Mouse (Mus musculus): ENCODE data around the gene 4930432K21Rik. TPM values are rescaled to one million over a fixed set of nuclear protein-coding genes. Genes with fewer than 3 reads are reported as not detected.

The 4930432K21Rik gene
- polyA plus RNA-seq, 1 experiment from 2014 or later: 0.57 TPM

DNA sequence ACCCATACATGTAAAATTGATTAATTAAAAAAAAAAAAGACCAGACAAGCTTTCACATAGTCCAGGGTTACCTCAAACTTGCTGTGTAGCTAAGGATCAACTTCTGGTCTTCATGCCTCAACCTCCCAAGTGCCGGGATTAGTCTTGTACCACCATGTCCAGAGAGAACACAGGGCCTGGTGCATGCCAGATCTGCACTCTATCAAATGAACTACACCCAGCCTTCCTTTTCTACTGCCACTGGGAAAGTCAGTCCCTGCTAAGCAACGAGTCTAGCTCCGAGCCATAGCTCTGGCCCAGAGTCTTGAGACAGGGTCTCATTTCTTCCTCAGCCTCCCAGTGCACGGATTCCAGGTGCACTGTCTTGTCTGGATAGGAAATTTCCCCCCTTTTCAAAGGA is 65.5 kb downstream of the 4930432K21Rik start:
- H3K9ac ChIP-seq (ENCODE audit: low read depth, low read length): no peak overlapping the region
- no peak overlapping the region for H3K27ac ChIP-seq (ENCODE audit: low read depth, low read length)
- ATAC-seq (ENCODE audit: low FRiP score) (no peak), DNase-seq (ENCODE audit: low spot score) (no peak)
- 90% methylated on average over 4 of the region's 4 CpGs for WGBS
- no peak overlapping the region for H3K4me3 ChIP-seq (ENCODE audit: low read depth, low read length)
- H3K9me3 ChIP-seq (ENCODE audit: control insufficient read depth, low read length): no peaks in the 10 kb centered on the region
- peaks cover 22% of the 10 kb centered on the region for H3K36me3 ChIP-seq (ENCODE audit: control insufficient read depth, insufficient read depth, low read length)
- no peaks in the 10 kb centered on the region; the same call in 1 of the 2 replicates for H3K4me1 ChIP-seq (replicated peaks; ENCODE audit: control insufficient read depth, insufficient read depth, low read length)
- H3K27me3 ChIP-seq (ENCODE audit: control insufficient read depth, insufficient read depth, low read length): no peaks in the 10 kb centered on the region
- H3K4me2 ChIP-seq (replicated peaks; ENCODE audit: low read depth, low read length): no peak overlapping the region

DNA sequence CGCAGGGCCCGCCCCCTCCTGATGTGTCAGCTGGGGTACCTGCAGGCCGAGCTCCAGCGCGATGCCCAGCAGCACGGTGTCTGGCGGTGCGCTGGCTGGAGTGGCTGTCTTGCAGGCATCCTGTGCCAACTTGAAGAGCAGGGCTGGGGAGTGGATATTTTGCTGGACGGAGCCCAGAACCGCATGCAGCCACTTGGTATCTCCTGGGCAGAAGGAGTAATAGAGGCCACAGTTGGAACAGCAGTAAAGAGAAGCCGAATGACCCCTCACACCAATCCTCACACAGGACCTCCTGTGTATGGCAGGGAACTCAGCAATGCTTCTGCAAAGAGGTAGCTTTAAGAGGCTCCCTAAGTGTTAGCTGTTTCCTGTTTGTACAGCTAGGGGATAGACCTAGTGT is 69.4 kb downstream of the 4930432K21Rik start:
- Histone ChIP-seq H3K4me2 (replicated peaks; ENCODE audit: low read depth, low read length) (no peak overlapping the region), H3K9ac (ENCODE audit: low read depth, low read length) (no peak overlapping the region), H3K9me3 (ENCODE audit: control insufficient read depth, low read length) (no peaks in the 10 kb centered on the region), H3K27ac (ENCODE audit: low read depth, low read length) (no peak overlapping the region), H3K4me1 (replicated peaks; ENCODE audit: control insufficient read depth, insufficient read depth, low read length) (no peaks in the 10 kb centered on the region), H3K4me3 (ENCODE audit: low read depth, low read length) (no peak overlapping the region), H3K27me3 (ENCODE audit: control insufficient read depth, insufficient read depth, low read length) (no peaks in the 10 kb centered on the region), H3K36me3 (ENCODE audit: control insufficient read depth, insufficient read depth, low read length) (peaks cover 19% of the 10 kb centered on the region)
- DNase-seq (ENCODE audit: low spot score) (no peak), ATAC-seq (ENCODE audit: low FRiP score) (no peak)
- 98% methylated on average over 11 of the region's 11 CpGs for WGBS

DNA sequence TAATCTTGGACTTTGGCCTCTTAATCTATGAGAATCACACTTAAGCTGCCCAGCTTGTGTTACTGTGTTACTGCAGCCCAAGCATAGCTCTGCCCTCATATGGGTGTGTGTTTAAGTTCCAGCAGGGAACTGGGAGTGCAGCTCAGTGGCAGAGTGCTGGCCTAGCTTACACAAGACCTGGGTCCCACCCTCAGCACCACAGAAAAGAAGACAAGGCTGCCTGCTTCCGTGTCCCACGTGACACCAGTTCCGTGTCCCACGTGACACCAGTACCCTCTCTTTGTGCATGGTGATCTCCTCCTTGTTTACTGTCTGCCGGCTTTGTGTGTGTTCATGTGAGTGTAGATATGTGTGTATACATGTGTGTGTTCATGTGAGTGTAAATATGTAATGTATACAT is 70.3 kb downstream of the 4930432K21Rik start:
- no peak for ATAC-seq (ENCODE audit: low FRiP score)
- Histone ChIP-seq H3K4me3 (ENCODE audit: low read depth, low read length) (no peak overlapping the region), H3K27ac (ENCODE audit: low read depth, low read length) (no peak overlapping the region), H3K9ac (ENCODE audit: low read depth, low read length) (no peak overlapping the region), H3K4me1 (replicated peaks; ENCODE audit: control insufficient read depth, insufficient read depth, low read length) (no peaks in the 10 kb centered on the region), H3K27me3 (ENCODE audit: control insufficient read depth, insufficient read depth, low read length) (no peaks in the 10 kb centered on the region), H3K4me2 (replicated peaks; ENCODE audit: low read depth, low read length) (no peak overlapping the region), H3K36me3 (ENCODE audit: control insufficient read depth, insufficient read depth, low read length) (peaks cover 21% of the 10 kb centered on the region), H3K9me3 (ENCODE audit: control insufficient read depth, low read length) (no peaks in the 10 kb centered on the region)
- 93% methylated on average over 5 of the region's 5 CpGs for WGBS
- no peak for DNase-seq (ENCODE audit: low spot score)

DNA sequence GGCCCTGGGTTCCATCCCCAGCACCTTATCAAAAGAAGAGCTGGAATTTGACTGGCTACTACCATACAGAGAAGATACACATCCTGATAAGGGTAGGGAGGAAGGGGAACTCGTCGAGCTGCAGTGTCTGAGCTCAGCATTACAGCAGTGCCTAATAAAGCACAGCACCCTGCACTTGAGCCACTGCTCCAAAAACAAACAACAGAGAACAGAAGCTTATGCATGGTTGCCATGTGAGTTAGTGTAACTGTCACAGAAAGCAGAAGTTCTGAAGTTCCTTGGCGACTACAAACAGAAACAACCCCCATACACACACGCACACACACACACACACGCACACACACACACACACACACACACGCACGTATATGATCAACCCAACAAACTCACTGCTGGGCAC is 72.3 kb downstream of the 4930432K21Rik start:
- H3K4me2 ChIP-seq (replicated peaks; ENCODE audit: low read depth, low read length): no peak overlapping the region
- no peaks in the 10 kb centered on the region for H3K4me1 ChIP-seq (replicated peaks; ENCODE audit: control insufficient read depth, insufficient read depth, low read length)
- ATAC-seq (ENCODE audit: low FRiP score): no peak
- WGBS: 91% methylated on average over 7 of the region's 7 CpGs
- H3K27me3 ChIP-seq (ENCODE audit: control insufficient read depth, insufficient read depth, low read length): no peaks in the 10 kb centered on the region
- no peak overlapping the region for H3K4me3 ChIP-seq (ENCODE audit: low read depth, low read length)
- no peak overlapping the region for H3K27ac ChIP-seq (ENCODE audit: low read depth, low read length)
- H3K36me3 ChIP-seq (ENCODE audit: control insufficient read depth, insufficient read depth, low read length): peaks cover 21% of the 10 kb centered on the region
- no peak for DNase-seq (ENCODE audit: low spot score)
- no peaks in the 10 kb centered on the region for H3K9me3 ChIP-seq (ENCODE audit: control insufficient read depth, low read length)
- no peak overlapping the region for H3K9ac ChIP-seq (ENCODE audit: low read depth, low read length)

MicroRNAs encoded within 50 kb of the gene (microRNA counts, 519-probe panel; counts per million panel counts)
- microRNA mmu-miR-181c (2,051 counts per million, percentile 4 among the panel's probes with 10 or more counts), microRNA mmu-miR-23a (4,319 counts per million, percentile 45 among the panel's probes with 10 or more counts), microRNA mmu-miR-27a (5,290 counts per million, percentile 75 among the panel's probes with 10 or more counts)

Other genes starting within 250 kb of the 4930432K21Rik start
- gene Adgrl1, start 247.9 kb upstream of the 4930432K21Rik start, polyA plus RNA-seq (2014; fragmentation: Nextera tagmentation; extraction: Ambion mirVana): 19.9 and 23.7 TPM in 2 replicates
- gene Gm10644, start 192.8 kb upstream of the 4930432K21Rik start, polyA plus RNA-seq (2014; fragmentation: Nextera tagmentation; extraction: Ambion mirVana): 0.93 and 1.2 TPM in 2 replicates
- gene Asf1b, start 192.5 kb upstream of the 4930432K21Rik start, polyA plus RNA-seq (2014; fragmentation: Nextera tagmentation; extraction: Ambion mirVana): 79.5 and 80.6 TPM in 2 replicates
- gene Prkaca, start 175.0 kb upstream of the 4930432K21Rik start, polyA plus RNA-seq (2014; fragmentation: Nextera tagmentation; extraction: Ambion mirVana): 139 TPM in 2 replicates
- gene Samd1, start 150.4 kb upstream of the 4930432K21Rik start, polyA plus RNA-seq (2014; fragmentation: Nextera tagmentation; extraction: Ambion mirVana): 15.1 and 17.0 TPM in 2 replicates
- 0.80 and 0.93 TPM in 2 replicates for gene 1700067K01Rik, start 146.5 kb upstream of the 4930432K21Rik start, polyA plus RNA-seq (2014; fragmentation: Nextera tagmentation; extraction: Ambion mirVana)
- gene 2210011C24Rik, start 135.9 kb upstream of the 4930432K21Rik start, polyA plus RNA-seq (2014; fragmentation: Nextera tagmentation; extraction: Ambion mirVana): 0.22 TPM in 1 of 2 replicates, not detected in the other
- gene Palm3, start 126.6 kb upstream of the 4930432K21Rik start, polyA plus RNA-seq (2014; fragmentation: Nextera tagmentation; extraction: Ambion mirVana): 3.3 and 3.5 TPM in 2 replicates
- not detected in 2 replicates for gene Il27ra, start 105.4 kb upstream of the 4930432K21Rik start, polyA plus RNA-seq (2014; fragmentation: Nextera tagmentation; extraction: Ambion mirVana)
- 0.48 TPM in 1 of 2 replicates, not detected in the other for gene Rln3, start 103.0 kb upstream of the 4930432K21Rik start, polyA plus RNA-seq (2014; fragmentation: Nextera tagmentation; extraction: Ambion mirVana)
- 2.0 and 2.2 TPM in 2 replicates for gene Gm10643, start 82.9 kb upstream of the 4930432K21Rik start, polyA plus RNA-seq (2014; fragmentation: Nextera tagmentation; extraction: Ambion mirVana)
- gene Rfx1, start 81.2 kb upstream of the 4930432K21Rik start, polyA plus RNA-seq (2014; fragmentation: Nextera tagmentation; extraction: Ambion mirVana): 5.5 and 8.8 TPM in 2 replicates
- gene Dcaf15, start 43.3 kb upstream of the 4930432K21Rik start, polyA plus RNA-seq (2014; fragmentation: Nextera tagmentation; extraction: Ambion mirVana): 12.5 and 12.8 TPM in 2 replicates
- gene Podnl1, start 22.0 kb upstream of the 4930432K21Rik start, polyA plus RNA-seq (2014; fragmentation: Nextera tagmentation; extraction: Ambion mirVana): 0.17 and 0.23 TPM in 2 replicates
- gene Cc2d1a, start 89 bp upstream of the 4930432K21Rik start, polyA plus RNA-seq (2014; fragmentation: Nextera tagmentation; extraction: Ambion mirVana): 8.5 and 8.8 TPM in 2 replicates
- gene Nanos3, start 37.2 kb downstream of the 4930432K21Rik start, polyA plus RNA-seq (2014; fragmentation: Nextera tagmentation; extraction: Ambion mirVana): 4.5 and 5.6 TPM in 2 replicates
- 22.5 and 26.1 TPM in 2 replicates for gene Zswim4, start 89.0 kb downstream of the 4930432K21Rik start, polyA plus RNA-seq (2014; fragmentation: Nextera tagmentation; extraction: Ambion mirVana)
- gene D8Ertd738e, start 101.7 kb downstream of the 4930432K21Rik start, polyA plus RNA-seq (2014; fragmentation: Nextera tagmentation; extraction: Ambion mirVana): 298 and 313 TPM in 2 replicates
- 49.8 and 51.2 TPM in 2 replicates for gene Mri1, start 109.3 kb downstream of the 4930432K21Rik start, polyA plus RNA-seq (2014; fragmentation: Nextera tagmentation; extraction: Ambion mirVana)
- 21.3 and 27.4 TPM in 2 replicates for gene Ccdc130, start 122.4 kb downstream of the 4930432K21Rik start, polyA plus RNA-seq (2014; fragmentation: Nextera tagmentation; extraction: Ambion mirVana)
- 5.2 and 10.4 TPM in 2 replicates for gene Cacna1a, start 240.4 kb downstream of the 4930432K21Rik start, polyA plus RNA-seq (2014; fragmentation: Nextera tagmentation; extraction: Ambion mirVana)